Mouse (Mus musculus) liver, embryonic 14.5 days (tissue): Measurements from ENCODE around the gene Krt8.

Source experiments
- CTCF ChIP-seq: IDR thresholded peaks from 2 replicates; pipeline ENCODE4 v1.5.1; 2016; ENCODE audit warnings: antibody characterized with exemption, low read depth, control low read depth
- EP300 ChIP-seq: IDR thresholded peaks from 2 replicates; pipeline ENCODE4 v1.6.1; 2016; ENCODE audit warnings: antibody characterized with exemption, low read depth

GRCm38 (mm10) chr15:101983949-101984601 is 20.2 kb downstream of the Krt8 start:
- TF ChIP-seq CTCF (peak; percentile 96), EP300 (no peak)
